Mouse (Mus musculus): ENCODE results near the gene Ccdc113. TPM values are rescaled to one million over a fixed set of nuclear protein-coding genes. Genes with fewer than 3 reads are reported as not detected.

Ccdc113 gene
- not detected for total RNA-seq (2023)

DNA sequence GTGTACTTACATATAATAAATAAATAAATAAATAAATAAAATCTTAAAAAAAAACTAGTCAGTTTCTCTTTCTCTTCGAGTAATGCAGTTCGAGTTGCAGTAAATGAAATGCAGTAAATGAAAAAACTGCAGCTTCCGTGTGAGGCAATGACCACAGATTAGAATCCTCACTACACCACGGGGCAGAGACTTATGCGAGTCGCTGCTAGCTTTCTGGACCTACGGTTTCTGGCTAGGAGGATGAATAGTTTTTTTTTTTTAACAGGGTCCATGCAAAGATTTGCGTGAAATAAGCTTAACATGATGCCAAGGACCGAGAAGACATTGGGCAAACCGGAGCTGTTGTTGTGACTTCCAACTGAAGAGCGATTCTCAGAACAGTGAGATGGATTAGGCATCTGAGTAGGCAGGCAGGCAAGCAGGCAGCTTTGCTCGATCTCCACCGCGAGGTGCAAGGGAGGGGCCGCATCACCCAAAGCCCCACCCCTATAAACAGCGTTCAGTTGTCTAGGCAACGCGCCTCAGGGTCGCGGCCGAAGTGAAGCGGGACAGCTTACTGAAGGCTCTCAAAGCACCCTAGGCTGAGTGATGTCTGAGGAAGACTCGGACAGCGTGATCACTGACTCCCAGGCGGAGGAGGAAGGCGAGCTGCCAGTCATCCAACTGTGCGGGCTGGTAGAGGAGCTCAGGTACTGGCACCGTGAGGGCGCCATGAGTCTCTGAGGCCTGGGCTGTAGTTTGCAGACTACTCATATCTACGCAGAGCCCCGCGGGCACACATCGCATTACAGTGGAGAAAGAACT lies at the start of gene Ccdc113:
Ccdc113 (plus strand) TSS at position 502 of the 804 bp plus-strand sequence.

GRCm38 (mm10) chr8:95490006-95490405 lies 43.9 kb upstream of the Ccdc113 start, which contains the start of gene Csnk2a2:
Csnk2a2 (minus strand) TSS chr8:95490039.

DNA sequence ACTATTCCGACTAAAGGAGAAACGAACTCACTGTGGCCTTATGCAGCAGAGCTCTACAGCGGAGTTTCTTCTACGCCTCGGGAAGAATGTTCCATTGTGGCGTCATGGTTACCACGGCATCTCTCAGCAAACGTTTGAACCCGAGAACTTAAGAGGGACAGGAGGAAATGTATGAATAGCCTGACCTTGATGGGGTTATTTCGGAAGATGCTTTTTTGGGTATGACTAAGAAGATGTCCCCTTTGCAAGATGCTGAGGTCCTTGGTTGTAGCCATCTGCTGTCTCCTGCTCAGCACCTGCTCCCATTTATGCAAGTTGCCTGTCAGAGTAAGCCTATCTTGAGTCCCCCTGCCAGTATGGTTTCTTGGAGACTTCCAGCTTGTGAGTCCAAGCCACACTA lies 42.4 kb downstream of the Ccdc113 start, which contains the start of gene Prss54:
Prss54 (minus strand) TSS at position 101 of the 400 bp plus-strand sequence.

Other genes with a start within 250 kb of the Ccdc113 start
- gene Cngb1, start 227.5 kb upstream of the Ccdc113 start, total RNA-seq (2023), result not detected
- not detected for gene Tepp, start 223.5 kb upstream of the Ccdc113 start, total RNA-seq (2023)
- gene Zfp319, start 202.1 kb upstream of the Ccdc113 start, total RNA-seq (2023), result 18.7 TPM
- 25.6 TPM for gene Usb1, start 201.8 kb upstream of the Ccdc113 start, total RNA-seq (2023)
- gene Mmp15, start 181.8 kb upstream of the Ccdc113 start, total RNA-seq (2023), result 3.3 TPM
- gene Cfap20, start 99.2 kb upstream of the Ccdc113 start, total RNA-seq (2023), result 66.6 TPM
- gene Csnk2a2, start 44.0 kb upstream of the Ccdc113 start, total RNA-seq (2023), result 67.1 TPM
- not detected for gene Prss54, start 42.3 kb downstream of the Ccdc113 start, total RNA-seq (2023)
- 4.1 TPM for gene Gins3, start 99.4 kb downstream of the Ccdc113 start, total RNA-seq (2023)
- gene Ndrg4, start 142.9 kb downstream of the Ccdc113 start, total RNA-seq (2023), result 0.98 TPM
- gene Setd6, start 181.8 kb downstream of the Ccdc113 start, total RNA-seq (2023), result 50.0 TPM

All from CD4-positive naive resting alpha-beta T cell, adult 57 days (primary cell).